Mouse (Mus musculus) urinary bladder, postnatal 36 days (tissue): ENCODE measurements around the gene Tnrc18.

Experiments
- DNase-seq, 2 experiments: peaks; one replicate each; pipeline ENCODE4 v3.0.0; 2022; ENCODE audit warnings: low spot score in 2 of 2, mixed read lengths in 1 of 2

Gene Tnrc18

DNA sequence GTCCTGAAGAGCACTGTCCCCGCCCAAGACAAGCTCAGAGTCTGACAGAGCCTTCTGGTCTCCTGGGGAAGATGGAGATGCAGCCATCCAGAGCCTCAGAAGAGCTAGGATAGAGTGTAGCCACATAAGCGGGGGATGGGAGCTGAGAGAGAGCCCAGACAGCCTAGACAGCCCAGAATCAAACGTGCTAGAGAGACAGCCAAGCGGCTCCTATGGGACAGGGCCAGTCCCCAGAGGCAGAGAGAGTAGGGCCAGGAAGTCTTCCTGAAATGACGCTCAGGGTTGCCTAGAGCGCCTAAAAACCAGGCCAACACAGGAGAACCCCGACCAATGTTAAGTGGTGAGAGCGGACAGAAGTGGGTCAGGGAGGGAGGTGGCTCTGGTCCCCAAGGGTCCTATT lies 39.3 kb downstream of the Tnrc18 start:
- no peak for DNase-seq

- DNase-seq = no peak
Observed at GRCm38 (mm10) chr5:142776080-142776479, 41.4 kb downstream of the Tnrc18 start.

- DNase-seq = no peak
Observed at GRCm38 (mm10) chr5:142774771-142775170, 42.7 kb downstream of the Tnrc18 start.

DNA sequence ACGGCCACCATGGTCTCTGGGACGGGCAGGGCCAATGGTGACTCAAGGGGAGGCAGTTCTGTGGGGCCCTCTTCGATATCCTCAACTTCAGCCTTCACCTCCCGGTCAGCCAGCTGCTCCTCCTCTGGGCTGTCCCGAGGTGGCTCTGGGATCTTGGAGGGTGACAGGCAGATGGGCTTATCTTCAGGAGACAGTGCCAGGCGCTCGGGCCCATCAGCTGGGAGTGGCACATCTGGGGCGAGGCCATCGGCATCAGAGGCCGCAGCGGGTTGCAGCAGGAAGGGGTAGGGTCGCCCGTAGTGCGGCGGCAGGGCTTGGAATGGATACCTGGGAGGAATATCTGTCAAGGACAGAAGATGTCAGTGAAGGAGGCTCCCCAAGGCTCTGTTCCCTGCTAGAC lies 45.5 kb downstream of the Tnrc18 start:
- DNase-seq = no peak

DNA sequence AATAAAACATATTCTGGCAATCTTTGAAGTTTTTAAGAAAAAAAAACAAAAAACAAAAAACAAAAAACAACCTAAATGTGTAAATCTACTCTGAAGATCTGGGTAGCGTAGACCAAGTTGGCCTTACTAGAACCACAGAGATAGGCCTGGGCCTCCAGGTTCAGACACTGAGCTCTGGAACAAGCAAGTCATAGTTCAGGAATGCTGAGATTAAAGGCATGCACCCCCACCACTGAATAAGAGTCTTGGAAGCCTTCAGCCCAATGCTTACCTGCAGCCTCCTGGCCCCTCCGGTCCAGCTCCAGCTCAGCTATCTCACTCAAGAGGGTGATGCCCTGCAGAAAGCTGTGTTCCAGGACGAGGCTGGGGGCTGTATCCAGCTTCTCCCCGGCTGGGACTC lies 46.4 kb downstream of the Tnrc18 start:
- DNase-seq = no peak

DNA sequence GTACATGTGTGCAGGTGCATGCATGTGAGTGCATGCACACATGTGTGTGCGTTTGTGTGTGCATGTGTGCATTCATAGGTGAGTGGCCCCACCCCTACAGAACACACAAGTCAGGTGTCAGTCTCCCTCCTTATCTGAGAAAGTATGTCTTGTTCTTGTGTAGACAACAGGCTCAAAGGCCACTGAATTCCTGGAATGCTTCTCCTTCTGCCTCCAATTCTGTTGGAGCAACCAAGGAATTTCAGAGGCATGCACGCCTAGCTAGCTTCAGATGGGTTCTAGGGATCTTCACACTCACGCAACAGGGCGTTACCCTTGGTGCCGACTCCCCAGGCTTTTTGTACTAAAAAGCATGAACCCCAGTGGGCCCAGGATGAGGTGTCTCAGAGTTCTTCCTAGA lies 47.8 kb downstream of the Tnrc18 start:
- no peak for DNase-seq

GRCm38 (mm10) chr5:142768352-142769267 lies 48.9 kb downstream of the Tnrc18 start:
- no peak for DNase-seq

DNA sequence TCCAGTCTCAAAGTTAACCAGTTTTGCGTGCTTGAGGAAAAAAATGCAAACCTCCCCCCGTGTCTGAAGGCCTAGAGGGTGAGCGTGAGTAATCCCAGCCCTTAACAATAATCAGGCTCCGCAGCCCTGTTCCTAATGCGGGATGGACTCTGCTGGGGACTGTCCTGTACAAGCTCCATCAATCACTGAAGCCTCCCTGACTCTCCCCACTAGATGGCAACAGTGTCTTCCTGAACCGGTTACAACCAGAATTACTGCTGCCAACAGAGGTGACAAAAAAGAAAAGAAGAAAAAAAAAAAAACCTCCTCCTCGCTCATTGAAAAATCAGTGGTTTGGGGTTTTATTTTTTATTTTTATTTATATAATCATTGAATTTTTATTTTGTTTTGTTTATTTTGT lies 49.5 kb downstream of the Tnrc18 start:
- DNase-seq = peak; percentile 60 to 71

DNA sequence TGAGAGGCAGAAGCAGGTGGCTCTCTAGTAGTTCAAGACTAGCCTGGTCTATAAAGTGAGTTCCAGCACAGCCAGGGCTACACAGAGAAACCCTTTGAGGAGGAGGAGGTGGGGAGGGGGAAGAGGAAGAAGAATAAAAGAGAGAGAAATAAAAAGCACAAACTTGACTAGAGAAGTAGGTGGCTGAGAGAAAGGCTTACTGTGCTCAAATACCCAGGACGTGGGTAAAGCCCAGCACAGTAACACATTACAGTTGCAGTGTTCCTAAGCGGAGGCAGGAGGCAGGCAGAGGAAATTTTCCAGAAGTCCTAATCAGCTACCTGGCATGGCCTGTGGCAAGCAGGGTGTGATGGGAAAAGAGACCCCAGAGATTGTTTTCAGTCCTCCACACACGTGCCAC lies 50.8 kb downstream of the Tnrc18 start:
- no peak for DNase-seq

DNA sequence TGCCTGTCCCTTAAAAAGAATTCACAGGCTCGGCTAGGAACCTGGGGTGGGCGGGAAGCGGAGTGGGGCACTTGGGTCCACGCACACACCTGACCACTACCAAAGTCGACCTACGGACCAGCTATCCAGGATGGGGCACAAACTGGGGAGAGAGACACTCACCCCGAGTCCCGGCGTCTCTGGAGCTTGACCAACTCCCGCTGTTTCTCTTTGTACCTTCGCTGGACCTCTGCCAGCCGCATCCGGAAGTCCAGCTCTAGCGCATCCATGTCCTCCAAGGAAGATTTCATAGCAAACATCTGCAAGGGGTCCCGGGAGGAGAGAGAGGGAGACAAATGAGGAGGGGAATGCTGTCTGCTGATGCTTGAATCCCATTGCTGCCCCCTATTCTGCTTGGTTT lies 52.6 kb downstream of the Tnrc18 start:
- no peak for DNase-seq

GRCm38 (mm10) chr5:142764306-142764705 lies 53.2 kb downstream of the Tnrc18 start:
- DNase-seq = no peak

DNA sequence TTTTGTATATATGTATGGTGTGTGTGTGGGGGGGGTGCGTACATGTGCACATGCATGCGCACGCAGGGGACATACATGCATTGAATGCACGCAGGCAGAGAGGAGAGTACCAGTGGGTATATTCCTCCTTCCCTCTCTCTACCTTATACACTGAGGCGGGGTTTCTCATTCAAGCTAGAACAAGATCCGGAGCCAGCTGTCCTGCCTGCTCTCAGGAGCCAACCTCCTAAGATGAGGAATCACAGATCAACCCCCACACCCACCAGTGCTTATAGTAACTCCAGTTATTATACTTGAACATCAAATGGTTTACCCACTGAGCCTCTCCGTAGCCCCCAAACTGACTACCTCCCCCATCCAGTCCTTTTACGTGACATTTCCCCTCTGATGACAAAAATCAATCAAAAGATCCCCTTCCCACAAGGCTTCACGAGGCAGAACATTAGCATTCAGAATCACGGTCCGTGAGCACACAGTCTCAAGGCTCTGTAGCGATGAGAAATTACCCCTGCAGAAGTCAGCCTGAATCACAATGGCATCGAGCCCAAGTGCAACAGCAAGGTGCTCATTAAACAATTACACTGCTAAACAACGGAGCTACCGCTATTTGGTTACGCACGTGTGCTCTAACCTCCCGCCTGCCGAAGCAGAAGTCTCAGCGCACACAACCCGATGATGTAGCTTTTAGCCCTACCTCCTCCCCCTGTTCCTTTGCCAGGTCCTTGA lies 55.2 kb downstream of the Tnrc18 start:
- no peak for DNase-seq

DNA sequence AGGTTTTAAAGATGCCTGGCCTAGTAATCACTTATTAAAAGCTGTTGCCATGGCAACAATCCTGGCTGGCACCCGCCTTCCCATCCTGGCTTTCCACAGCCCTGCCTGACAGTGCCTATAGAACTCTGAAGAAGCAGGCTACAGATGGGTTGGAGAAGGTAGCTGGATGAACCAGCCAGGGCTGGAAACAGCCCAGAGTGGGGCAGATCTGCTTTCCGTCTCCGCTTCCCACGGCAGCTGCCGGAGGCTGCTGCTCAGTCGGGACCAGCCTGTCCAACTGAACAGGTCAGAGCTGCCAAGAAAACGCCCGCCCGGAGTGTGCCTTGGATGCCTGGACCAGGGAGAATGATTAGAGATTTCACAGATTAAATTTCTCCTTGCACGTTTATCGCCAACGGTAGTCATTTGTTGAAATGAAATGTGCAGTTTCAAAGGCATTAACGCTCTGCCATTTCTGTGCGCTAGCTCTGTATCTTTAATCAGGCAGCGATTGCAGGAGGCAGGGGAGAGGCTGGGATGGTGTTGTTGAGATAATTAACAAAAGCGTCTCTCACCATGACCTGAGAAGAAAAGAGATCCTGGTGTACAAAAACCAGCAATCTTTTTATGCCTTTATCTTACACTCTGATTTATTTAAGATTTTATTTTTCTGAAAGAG lies 56.0 kb downstream of the Tnrc18 start:
- no peak for DNase-seq

DNA sequence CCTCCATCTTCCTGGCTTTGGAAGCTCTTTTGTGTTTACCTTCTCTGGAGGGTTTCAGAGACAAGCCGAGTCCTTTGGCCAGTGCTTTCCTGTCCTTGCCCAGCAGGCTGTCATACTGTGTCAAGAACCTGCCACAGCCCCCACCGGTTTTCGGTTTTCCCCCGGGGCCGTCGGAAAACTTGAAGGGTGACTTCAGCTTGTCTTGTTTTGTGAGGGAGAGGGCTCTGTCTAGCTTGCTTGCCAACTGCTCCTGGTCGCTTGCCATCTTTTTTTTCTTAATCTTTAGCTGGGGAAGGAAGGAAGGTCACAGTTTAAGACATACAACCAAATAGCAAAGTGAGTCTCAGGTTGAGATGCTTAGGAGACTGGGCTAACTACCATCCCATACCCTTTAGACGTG lies 57.7 kb downstream of the Tnrc18 start:
- no peak for DNase-seq

DNA sequence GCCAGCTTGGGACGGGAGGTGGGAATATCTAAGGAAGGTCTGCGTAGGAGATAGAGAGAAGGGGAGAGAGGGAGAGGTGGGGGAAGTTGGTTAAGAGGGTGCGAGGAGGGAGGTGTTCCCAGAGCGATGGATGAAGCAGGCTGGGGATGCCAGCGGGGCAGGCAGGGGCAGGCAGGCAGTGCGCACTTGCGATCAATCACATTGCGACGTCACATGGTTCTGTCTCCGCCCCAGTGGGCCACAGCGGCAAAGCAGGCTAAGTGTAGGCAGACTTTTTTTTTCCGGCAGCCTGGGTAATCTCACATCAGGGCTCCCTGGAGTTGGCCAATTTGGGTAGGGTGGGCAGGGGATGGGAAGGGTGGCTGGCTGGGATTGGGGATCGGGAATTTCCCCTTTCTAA lies 65.2 kb downstream of the Tnrc18 start:
- no peak for DNase-seq

- no peak for DNase-seq
Observed at GRCm38 (mm10) chr5:142750173-142750572, 67.3 kb downstream of the Tnrc18 start.

DNA sequence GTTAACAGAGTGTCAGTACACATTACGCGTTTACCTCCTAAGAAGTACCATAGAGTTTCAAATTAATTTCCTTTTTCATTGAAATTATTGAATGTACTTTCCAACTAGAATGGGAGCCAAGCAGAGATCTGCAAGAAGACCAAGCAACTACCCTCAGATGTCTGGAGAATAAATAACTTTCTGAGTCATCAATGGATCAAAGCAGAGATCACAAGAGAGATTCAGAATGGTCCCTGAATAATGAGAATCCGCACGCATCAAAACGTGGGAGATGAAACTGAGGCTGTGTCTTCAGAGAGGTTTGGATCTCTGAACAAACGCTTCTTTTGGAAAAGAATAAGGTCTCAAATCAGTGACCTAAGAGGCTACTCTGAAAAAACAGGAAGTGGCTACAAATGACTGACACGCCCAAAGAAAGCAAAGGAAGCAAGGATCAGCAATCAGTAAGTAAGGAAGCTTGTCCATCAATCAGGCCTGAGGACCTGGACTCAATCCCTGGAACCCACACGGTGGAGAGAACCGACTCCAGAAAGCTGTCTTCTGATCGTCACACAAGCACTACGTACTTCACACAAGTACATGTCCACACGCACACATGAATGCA lies 70.3 kb downstream of the Tnrc18 start:
- DNase-seq = no peak

- DNase-seq = no peak
Observed at GRCm38 (mm10) chr5:142739941-142740340, 77.5 kb downstream of the Tnrc18 start.

DNA sequence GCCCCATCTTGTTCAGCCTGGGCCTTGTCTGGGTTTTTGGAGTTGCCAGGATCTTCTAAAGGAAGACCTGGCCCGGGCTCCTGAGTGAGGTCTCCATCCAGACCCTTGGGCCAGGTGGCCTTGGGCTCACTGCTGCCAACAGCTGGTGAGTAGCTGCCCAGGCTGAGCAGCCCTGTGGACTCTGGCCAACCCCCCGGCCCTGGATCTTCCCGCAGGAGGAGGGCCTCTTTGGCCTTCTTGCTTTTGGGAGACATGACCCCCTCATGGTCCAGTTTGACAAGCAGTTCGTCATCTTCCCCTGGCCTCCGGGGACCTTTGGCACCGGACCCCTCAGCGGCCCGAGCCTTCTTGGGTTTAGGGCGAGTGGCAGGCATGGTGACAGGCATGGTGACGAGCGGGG lies 85.5 kb downstream of the Tnrc18 start:
- DNase-seq = no peak

- DNase-seq = no peak
Observed at GRCm38 (mm10) chr5:142730295-142730694, 87.2 kb downstream of the Tnrc18 start.

GRCm38 (mm10) chr5:142728301-142728700 lies 89.2 kb downstream of the Tnrc18 start:
- DNase-seq = no peak

GRCm38 (mm10) chr5:142726748-142727147 lies 90.7 kb downstream of the Tnrc18 start:
- DNase-seq = no peak
